Mouse (Mus musculus) C2C12 (cell line): ENCODE results near the gene 9530003J23Rik. TPM values are rescaled to one million over a fixed set of nuclear protein-coding genes. Genes with fewer than 3 reads are reported as not detected.
"Not testable (repeated sequence)": the region's sequence is repeated elsewhere in the genome, so short reads cannot be mapped to it uniquely, and the experiment has no call there.

Experiments used
- H3K27me3 ChIP-seq: one replicate; pipeline ENCODE4 v1.6.1; 2011; ENCODE audit not compliant: control insufficient read depth, insufficient read depth, insufficient read length
- H3K36me3 ChIP-seq: one replicate; pipeline ENCODE4 v1.6.1; 2011; ENCODE audit not compliant: control insufficient read depth, insufficient read depth
- H3K4me3 ChIP-seq: one replicate; pipeline ENCODE4 v1.5.1; 2011; ENCODE audit warnings: mild to moderate bottlenecking, control low read depth; ENCODE audit not compliant: poor library complexity, insufficient read depth, severe bottlenecking
- H3K79me2 ChIP-seq: one replicate; pipeline ENCODE4 v1.6.1; 2011; ENCODE audit not compliant: control insufficient read depth, insufficient read depth
- H3K79me3 ChIP-seq: one replicate; pipeline ENCODE4 v1.6.1; 2011; ENCODE audit warnings: low read depth, control low read depth
- H3ac ChIP-seq: one replicate; pipeline ENCODE3; 2011; ENCODE audit warnings: low read depth; ENCODE audit not compliant: control insufficient read depth, insufficient read length
- CEBPB ChIP-seq: IDR thresholded peaks from one replicate; pipeline ENCODE4 v1.6.1; 2011; ENCODE audit warnings: low read depth, mild to moderate bottlenecking, control low read depth, moderate library complexity
- CTCF ChIP-seq: IDR thresholded peaks from one replicate; pipeline ENCODE4 v1.5.1; 2011; ENCODE audit not compliant: control insufficient read depth, insufficient read depth, insufficient read length
- FOSL1 ChIP-seq: IDR thresholded peaks from one replicate; pipeline ENCODE4 v1.8.0; 2011; ENCODE audit warnings: mild to moderate bottlenecking, low read length; ENCODE audit not compliant: poor library complexity, insufficient read depth, severe bottlenecking
- MAX ChIP-seq: IDR thresholded peaks from one replicate; pipeline ENCODE4 v1.6.1; 2011; ENCODE audit warnings: mild to moderate bottlenecking, control low read depth
- MYOD1 ChIP-seq: IDR thresholded peaks from one replicate; pipeline ENCODE4 v1.6.1; 2011; ENCODE audit warnings: low read depth; ENCODE audit not compliant: control insufficient read depth, insufficient read length
- MYOG ChIP-seq: IDR thresholded peaks from one replicate; pipeline ENCODE4 v1.6.1; 2011; ENCODE audit not compliant: control insufficient read depth, insufficient read length; ENCODE audit errors: extremely low read depth
- USF1 ChIP-seq: IDR thresholded peaks from one replicate; pipeline ENCODE4 v1.6.1; 2011; ENCODE audit warnings: low read depth, mild to moderate bottlenecking, control low read depth, moderate library complexity
- long read RNA-seq, 2 experiments: library from polyadenylated mRNA; unstranded; transcript quantifications; one replicate each; pipeline ENCODE4 v2.0.0; 2019 to 2020
- polyA plus RNA-seq: library from polyadenylated mRNA; unstranded; fragments of >200 nt; fragmentation: generic; extraction: Trizol; gene quantifications from one replicate; pipeline ENCODE4 v1.2.1, GENCODE M21; 2012; ENCODE audit warnings: missing spikeins

Gene 9530003J23Rik
- 0.07 TPM for polyA plus RNA-seq
- long read RNA-seq, experiment 1, result 0 reads
- long read RNA-seq, experiment 2, result 0 reads

GRCm38 (mm10) chr10:117238603-117239002, at the start of gene 9530003J23Rik:
Gene 9530003J23Rik (minus strand): TSS chr10:117238703.
- no peaks in the 10 kb centered on the region for H3K79me2 ChIP-seq
- no peak for TF ChIP-seq USF1
- TF ChIP-seq MYOG, result no peak
- TF ChIP-seq FOSL1, result no peak
- TF ChIP-seq MYOD1, result no peak
- no peak for TF ChIP-seq CEBPB
- no peak for TF ChIP-seq CTCF
- H3K27me3 ChIP-seq, result peaks cover 44% of the 10 kb centered on the region
- H3K79me3 ChIP-seq, result no peaks in the 10 kb centered on the region
- H3K4me3 ChIP-seq, result no peak within 1 kb of the TSS
- H3ac ChIP-seq, result no peak within 1 kb of the TSS
- no peaks in the 10 kb centered on the region for H3K36me3 ChIP-seq

- Histone ChIP-seq H3K79me3 (no peaks in the 10 kb centered on the region), H3ac (no peak overlapping the region), H3K36me3 (no peaks in the 10 kb centered on the region), H3K27me3 (peaks cover 46% of the 10 kb centered on the region), H3K4me3 (no peak overlapping the region), H3K79me2 (no peaks in the 10 kb centered on the region)
- TF ChIP-seq MYOD1 (no peak), FOSL1 (no peak), CEBPB (no peak), USF1 (no peak), MAX (no peak), CTCF (no peak), MYOG (no peak)
Measured at GRCm38 (mm10) chr10:117287226-117287850, 48.8 kb upstream of the 9530003J23Rik start.

GRCm38 (mm10) chr10:117286366-117286970, 48.0 kb upstream of the 9530003J23Rik start:
- no peak overlapping the region for H3K4me3 ChIP-seq
- no peak for TF ChIP-seq MYOG
- no peak for TF ChIP-seq MYOD1
- no peak for TF ChIP-seq CEBPB
- TF ChIP-seq USF1, result no peak
- H3K79me2 ChIP-seq, result no peaks in the 10 kb centered on the region

GRCm38 (mm10) chr10:117285584-117285983, 47.1 kb upstream of the 9530003J23Rik start:
- not testable (repeated sequence) for H3K4me3 ChIP-seq, H3ac ChIP-seq, H3K36me3 ChIP-seq, H3K79me3 ChIP-seq, H3K79me2 ChIP-seq
- H3K27me3 ChIP-seq, result peaks cover 48% of the 10 kb centered on the region

More at GRCm38 (mm10) chr10:117286366-117286970, 48.0 kb upstream of the 9530003J23Rik start:
- H3K36me3 ChIP-seq, result no peaks in the 10 kb centered on the region
- peaks cover 44% of the 10 kb centered on the region for H3K27me3 ChIP-seq
- no peak overlapping the region for H3ac ChIP-seq
- no peaks in the 10 kb centered on the region for H3K79me3 ChIP-seq

GRCm38 (mm10) chr10:117284578-117285520, 46.3 kb upstream of the 9530003J23Rik start:
- no peaks in the 10 kb centered on the region for H3K79me2 ChIP-seq
- H3K4me3 ChIP-seq, result no peak overlapping the region
- no peak for TF ChIP-seq FOSL1
- TF ChIP-seq CTCF, result no peak
- no peak for TF ChIP-seq MYOG
- TF ChIP-seq MAX, result no peak
- no peak for TF ChIP-seq MYOD1
- no peak for TF ChIP-seq USF1

More at GRCm38 (mm10) chr10:117284578-117285520, 46.3 kb upstream of the 9530003J23Rik start:
- Histone ChIP-seq H3K27me3 (peaks cover 45% of the 10 kb centered on the region), H3ac (no peak overlapping the region), H3K79me3 (no peaks in the 10 kb centered on the region), H3K36me3 (no peaks in the 10 kb centered on the region)
